Mouse (Mus musculus): ENCODE data around the gene Kcnab1.

DNA sequence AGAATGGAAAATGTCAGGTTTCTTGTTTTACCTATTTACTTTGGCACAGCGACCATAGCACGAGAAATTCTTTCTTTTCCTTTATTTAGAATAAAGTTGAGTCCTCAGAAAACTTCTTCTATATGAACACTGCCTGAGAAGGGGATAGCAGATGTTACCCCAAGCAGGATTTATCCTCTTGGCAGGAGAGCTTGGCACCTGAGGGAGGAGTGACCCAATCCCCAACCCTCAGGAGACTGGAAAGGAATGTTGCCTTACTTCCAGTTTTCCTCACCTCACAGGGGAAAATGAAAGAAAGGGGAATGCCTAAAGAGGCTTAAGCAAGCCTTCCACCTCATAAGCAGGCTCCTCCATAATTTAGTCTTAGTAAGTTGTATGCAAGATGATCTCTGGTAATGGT is 105.5 kb downstream of the Kcnab1 start:
- TF ChIP-seq CTCF (IDR thresholded peaks at IDR 0.05; ENCODE audit: extremely low read depth, insufficient read length, insufficient replicate concordance, low read depth, low read length) (no peak), POLR2A (IDR thresholded peaks at IDR 0.05; ENCODE audit: low read depth, low read length) (no peak)
